Mouse (Mus musculus) adrenal gland, postnatal 14 days (tissue): ENCODE measurements at regions not wholly inside any gene's neighbourhood (a gene's known extent, or its start where the extent isn't known, plus 50 kb on each side); places are given as distances from the start of the nearest gene placed in this dataset.

ENCODE experiments used
- DNase-seq: peaks from one replicate; pipeline ENCODE4 v3.0.0; 2021; ENCODE audit warnings: mixed read lengths

DNA sequence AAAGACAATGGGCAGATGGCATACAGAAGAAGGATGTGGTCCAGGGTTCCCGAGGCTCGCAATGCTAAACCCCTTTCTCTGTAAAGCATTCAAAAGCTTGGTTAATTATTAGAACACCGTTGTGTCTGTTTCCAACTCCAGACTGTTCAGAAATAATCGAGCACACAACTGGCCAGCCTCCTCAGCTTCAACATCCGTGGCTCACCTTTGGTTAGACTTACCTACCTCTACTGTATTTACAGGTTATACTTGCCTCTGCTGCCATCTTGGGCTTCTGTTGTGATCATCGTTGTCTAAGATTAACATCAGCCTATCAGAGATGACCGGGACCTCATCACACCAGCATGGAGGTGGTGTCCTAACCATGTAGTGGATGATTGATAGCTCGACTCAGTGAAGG is 209.3 kb downstream of the Gadd45g start:
- no peak for DNase-seq

DNA sequence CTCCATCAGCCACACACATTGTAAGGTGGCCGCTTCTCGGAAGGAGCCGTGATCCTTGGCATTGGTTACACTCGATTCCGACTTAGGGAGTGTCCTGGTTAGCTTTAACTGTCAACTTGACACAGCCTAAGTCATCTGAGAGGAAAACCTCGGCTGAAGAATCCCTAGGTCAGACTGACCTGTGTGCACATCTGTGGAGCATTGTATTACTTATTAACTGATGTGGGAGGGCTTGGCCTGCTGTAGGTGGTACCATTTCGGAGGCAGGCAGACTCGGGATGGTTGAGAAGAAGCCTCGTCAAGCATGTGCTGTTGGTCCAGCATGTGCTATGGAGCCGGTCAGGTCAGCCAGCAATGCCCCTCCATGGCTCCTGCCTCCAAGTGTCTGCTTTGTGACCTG is 211.0 kb downstream of the Gadd45g start:
- no peak for DNase-seq

DNA sequence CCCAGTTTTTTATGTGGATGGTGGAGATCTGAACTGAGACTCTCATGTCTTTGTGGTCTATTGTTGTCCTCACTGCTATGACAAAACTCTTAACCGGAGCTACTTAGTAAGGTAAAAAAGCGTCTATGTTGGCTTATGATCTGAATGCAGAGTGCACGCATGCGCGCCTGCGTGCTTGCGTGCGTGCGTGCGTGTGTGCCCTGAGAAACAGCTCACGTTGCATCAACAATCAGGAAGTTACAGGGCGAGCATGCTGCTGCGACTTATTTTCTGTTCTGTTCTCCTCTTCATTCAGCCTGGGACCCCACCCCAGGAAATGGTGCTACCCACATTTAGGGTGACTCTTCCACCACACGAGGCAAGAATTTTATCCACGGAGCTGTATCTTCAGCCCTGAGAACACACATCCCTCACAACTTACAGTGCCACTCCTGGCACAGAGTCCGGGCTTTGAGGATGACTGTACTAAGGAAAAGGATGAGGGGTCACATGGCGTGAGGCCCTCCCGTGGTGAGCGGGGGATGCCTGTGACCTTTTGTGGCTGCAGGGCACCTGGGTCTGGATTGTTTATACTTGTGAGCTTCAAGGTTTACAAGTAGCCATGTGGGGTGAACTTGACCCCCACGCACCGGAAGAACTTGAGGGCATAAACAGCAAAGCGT is 213.4 kb downstream of the Gadd45g start:
- no peak for DNase-seq

DNA sequence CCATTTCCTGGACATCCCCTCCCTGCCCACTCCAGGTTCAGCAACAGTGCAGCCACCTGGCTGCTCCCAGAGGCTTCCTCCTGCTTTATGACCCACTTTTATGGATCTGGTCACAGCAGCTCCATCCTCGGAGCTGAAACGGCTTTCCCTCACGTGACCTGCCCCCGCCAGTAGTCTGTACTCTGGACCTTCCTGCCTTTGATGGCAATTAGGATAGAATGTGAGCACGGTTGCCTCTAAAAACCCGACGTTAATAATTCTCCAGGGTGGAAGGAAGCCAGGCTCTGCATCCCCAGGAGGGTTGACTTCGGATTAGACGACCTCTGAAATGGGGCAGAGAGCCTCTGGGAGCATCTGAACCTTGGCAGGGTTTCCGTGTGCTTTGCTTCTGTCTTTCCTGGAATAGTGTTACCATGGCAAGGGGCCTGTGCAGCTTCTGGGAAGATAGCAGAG is 214.0 kb downstream of the Gadd45g start:
- no peak for DNase-seq

DNA sequence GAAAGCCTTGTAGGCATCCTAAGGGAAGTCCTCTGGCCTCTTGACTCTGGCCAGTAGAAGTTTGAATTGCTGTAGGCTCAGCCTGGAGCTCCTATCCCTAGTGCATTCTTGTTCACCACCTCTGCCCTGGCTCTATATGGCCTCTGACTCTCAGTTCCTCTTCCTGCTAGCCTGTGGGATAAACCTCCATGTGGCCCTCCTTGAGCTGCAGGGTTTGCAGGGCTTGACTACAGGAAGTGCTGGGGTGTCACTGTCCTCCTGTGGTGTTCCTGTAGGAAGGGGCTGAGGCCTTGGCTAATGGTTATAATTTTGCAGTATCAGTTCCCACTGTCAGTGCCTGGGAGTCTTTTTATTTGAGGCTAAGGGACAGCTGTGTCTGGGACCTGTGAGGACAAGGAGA is 215.0 kb downstream of the Gadd45g start:
- no peak for DNase-seq

DNA sequence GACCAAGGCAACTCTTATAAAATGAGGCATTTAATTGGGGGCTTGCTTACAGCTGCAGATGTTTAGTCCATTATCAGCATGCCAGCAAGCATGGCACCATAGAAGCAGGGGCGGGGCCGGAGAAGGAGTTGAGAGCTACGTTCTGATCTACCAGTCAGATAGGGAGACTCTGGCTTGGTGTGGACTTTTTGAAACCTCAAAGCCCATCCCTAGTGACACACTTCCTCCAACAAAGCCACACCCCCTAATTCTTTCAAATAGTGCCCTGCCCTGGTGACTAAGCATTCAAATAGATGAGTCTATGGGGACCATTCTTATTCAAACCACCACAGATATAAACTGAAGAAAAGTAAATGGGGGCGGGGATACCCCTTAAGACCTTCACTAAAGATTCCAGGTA is 215.4 kb downstream of the Gadd45g start:
- no peak for DNase-seq

DNA sequence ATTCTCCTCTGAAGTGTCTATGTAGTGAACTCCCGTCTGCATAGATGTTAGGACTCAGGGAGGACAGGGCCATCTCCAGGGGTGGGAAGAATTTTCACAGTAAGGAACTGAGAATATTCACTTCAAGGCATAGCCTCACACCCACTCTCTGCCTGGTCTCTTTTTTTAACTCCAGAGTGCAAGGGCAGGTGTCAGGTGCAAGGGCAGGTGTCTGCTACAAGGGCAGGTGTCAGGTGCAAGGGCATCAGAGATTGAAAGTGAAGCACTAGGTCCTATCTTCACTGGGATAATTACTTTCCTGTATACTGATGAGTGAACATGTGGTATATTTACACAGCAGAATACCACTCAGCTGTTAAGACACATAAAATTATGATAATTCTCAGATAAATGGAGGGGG is 216.1 kb downstream of the Gadd45g start:
- DNase-seq, result no peak

DNA sequence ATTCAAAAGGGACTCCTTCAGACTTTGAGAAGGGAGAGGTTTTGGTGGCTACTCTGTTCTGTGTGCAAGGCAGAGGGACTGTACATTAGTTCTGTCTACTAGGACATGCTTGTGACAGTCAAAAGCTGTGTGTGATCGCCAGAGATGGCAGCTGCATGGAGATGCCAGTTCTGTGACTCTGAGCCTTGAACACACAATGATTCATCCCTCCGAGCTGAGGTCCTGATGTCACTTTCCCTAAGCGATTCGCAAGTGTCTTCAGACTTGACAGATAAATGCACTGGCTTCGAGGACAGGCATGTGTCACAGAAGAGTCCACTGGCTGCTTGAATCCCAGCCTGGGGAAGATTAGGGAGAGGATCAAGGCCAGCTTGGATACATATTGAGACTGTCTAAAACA is 218.8 kb downstream of the Gadd45g start:
- peak; percentile 54 for DNase-seq

DNA sequence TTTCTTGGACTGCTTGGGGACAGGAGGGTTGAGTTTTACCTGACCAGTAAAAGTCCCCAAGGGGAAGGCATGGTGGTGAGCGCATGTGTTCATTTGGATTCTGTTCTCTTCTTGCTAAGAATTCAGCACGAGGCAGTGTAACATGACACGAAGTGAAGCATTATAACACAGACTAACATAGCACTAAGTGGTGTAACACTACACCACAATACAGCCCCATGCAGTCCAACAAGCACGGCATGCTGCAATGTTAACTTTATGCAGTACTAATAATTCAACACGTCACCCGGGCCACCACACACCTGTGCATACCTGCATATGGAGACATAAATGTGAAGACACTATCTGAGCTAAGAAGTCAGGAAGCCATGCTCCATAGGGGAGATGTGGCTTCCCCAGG is 219.2 kb downstream of the Gadd45g start:
- DNase-seq, result no peak

DNA sequence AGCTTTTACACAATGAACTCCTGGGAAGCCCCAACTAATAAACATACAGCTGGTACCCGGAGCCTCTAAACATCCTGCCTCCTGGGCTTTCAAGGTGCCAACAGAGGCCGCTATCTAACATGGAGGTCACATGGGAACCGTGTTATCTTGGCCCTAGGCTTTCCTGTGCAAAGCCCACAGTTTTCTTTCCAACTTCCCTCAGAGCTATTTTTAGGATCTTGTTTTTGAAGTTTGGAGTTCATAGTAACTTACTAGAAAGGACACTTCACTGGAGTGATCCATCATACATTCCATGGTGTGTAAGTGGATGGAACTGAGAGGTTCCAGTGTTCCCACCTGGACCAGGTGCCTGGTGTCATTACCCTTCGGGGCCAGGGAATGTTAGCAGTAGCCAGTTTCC is 220.6 kb downstream of the Gadd45g start:
- DNase-seq, result no peak

DNA sequence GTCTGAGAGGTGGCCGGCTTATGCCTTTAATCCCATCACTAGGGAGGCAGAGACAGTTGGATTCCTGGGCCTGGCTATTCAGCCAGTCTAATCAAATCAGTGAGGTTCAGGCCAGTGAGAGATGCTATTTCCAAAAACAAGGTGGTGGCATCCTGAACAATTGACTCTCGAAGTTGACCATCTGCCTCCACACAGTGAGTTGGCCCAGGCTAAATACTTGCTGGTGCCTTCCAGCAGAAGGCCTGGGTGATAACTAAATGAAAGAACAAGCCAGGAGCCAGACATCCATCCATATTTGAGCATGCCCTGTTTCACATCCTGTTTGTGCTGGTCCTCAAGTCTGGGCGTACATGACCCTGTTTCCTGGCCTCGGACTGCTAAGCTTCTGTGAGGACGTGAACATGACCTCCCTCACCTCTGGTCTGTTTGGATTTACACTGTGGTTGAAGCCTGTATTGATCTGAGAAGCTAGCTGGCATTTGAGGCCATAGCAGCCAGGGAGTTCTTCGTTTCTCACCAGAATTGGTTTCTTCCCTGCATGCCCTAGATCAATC is 222.5 kb downstream of the Gadd45g start:
- no peak for DNase-seq

DNA sequence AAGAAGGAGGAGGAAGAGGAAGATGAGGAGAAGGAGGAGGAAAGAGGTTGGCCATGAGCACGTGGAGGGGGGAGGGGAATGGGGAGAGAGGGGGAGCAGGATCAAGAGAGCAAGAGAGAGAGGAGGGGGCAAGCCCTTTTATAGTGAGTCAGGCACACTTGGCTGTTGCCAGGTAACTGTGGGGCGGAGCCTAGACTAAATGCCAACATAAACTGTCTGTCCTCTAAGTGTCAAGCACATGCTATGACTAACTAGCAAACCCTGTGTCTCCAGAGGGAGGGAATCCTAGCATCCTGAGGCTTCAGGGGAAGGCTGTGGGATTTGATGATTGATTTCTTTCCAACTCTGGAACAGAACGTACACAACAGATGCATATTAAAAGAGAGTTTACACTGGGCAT is 223.2 kb downstream of the Gadd45g start:
- DNase-seq, result peak; percentile 56

DNA sequence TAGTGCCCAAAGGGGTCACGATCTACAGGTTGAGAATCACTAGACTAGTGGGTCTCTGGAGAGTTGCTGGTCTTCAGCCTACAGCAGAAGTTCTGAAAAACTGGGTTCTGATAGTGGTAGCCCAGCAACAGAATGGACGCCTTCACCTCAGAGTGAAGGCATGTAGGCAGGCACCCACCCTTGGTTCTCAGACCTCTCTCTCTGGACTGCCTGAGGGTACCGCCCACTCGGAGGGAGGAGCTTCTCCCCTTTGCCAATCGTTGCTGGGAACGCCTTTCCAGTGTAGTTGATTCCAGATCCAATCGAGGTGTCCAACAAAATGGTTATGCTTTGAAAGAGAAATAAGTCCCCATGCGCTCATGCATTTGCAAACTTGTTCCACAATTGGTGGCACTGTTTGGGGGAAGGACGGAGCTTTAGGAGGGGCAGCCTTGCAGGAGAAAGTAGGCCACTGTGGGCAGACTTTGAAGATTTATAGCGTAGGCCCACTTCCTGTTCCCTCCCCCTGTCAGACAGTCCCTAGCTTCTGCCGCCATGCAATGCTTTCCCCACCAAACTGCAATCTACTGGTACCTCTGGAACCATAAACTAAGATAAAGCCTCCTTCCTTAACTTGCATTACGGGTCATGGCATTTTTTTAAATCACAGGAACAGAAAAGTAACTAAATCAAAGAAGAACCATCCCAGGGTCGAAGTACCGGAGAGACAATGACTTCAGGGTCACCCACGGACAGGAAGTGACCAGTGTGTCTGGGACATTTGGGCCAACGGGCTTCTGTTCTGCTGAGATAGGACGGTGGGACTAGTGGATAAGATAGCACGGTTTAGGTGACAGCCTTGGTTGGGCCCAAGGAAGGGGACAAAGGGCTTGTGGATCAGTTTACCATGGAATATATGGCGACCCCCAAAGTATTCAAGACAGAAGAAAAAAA is 224.5 kb downstream of the Gadd45g start:
- DNase-seq, result no peak

DNA sequence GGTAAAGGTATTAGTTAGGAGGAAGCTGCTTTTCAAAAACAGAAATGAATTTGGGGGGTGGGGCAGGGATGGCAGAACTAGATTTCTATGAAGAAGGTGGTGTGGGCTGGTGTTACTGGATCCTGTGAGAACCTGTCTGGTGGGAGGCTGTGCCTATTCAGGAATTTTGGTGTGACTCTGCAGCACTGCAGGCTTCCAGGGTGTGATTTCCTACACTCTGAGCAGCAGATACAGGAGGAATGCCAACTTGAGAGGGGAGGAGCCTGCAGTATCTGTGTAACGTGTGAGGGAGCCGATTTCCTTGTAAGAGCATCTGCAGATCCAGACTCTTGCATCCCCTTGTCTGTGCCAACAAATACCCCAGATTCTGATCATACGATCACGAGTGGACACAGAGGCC is 231.1 kb downstream of the Gadd45g start:
- DNase-seq, result no peak

DNA sequence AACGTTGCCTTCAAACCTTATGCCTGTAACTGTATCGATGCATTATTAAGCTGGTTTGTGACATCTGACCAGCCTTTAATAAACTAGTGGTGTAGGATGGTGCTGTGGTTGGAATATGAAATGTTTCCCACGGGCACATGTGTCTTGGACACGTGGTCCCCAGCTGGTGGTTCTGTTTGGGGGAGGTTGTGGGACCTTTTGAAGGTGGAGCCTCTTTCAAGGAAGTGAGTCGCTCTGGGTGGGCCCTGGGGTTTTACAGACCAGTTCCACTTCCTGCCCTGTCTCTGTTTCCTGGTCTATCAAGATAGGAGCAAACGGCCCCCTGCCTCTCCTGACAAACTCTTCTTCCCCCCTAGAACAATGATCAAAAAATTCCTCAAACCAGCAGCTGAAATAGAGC is 232.1 kb downstream of the Gadd45g start:
- DNase-seq, result no peak

DNA sequence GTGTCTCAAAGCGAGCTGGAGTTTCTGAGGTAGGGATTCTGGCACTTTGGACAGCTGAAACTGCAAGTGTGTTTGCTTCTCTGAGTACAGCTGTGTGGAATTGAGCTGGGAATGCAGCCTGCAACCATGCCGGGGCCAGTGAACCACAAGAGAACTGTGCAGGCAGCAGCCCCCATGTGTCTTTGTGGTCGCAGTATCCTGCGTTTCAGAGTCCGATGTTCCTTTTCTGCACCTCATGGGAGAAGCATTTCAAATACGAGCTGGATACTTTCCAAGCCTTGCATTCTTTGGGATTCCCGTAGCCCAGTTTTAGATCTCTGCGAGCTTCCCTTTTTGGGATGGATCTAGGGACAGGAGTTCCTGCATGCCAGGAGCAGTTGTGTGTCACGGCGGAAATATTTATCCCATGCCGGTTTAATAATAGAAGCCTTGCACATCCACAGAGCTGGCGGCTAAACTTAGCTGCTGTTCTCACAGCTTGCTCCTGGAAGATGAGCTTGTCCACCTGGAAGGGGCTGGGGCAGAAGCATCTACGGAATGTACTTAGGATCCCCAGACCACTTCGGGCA is 233.3 kb downstream of the Gadd45g start:
- DNase-seq, result no peak

DNA sequence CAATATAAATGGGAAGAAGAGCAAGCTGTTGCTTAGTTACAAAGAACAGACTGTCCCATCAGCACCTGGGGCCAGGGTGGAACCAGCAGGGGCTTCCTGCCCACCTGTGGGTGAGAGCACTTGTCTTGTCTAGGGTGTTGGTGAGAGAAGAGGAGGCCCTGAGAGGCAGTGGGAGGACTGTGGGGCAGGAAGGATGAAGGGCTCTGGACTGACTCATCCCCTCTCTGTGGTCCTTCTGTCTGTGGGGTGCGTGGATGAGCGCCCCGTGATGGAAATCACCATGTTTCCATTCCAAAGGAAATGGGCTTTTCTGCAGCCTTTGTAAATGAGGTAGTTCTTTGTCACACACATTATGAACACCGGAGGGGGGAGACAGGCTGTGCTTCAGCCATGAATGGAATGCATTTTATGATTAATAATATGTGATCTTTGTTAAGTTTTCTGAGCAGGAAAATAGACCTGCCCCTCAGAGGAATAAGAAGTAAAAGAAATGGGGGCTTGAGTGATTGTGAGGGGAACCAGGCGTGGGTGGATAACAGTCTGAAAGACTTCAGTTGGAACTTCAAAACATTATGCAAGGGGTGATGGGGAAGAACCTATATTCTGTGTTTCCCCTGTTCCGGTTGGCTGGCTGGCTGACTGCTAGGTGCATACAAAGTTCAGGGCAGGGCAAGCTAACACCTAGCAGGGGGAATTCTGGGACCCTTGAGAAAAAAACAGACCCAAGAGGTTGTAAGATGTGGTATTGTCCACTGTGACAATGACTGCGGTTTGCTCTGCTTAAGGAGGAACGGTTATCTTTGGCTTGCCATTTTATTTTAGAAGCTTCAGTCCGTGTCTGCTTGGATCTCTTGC is 237.3 kb downstream of the Gadd45g start:
- DNase-seq, result no peak

DNA sequence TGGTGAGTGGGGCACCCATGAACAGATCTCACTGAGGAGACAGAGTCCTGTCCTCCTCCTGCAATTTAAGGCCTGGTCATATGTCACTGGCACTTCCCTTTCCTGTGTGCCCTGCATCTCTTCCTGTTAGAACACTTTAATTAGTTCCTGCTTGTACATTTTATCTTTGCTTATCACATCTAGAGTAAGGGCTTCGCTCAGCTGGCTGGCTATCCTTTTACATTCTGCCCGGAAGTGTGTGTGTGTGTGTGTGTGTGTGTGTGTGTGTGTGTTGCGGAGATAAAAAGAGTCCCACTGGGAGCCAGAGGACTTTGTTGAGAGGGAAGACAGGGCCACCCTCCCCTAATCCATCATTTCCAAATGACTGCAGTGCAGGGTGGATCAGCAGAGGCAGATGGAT is 238.6 kb downstream of the Gadd45g start:
- no peak for DNase-seq

DNA sequence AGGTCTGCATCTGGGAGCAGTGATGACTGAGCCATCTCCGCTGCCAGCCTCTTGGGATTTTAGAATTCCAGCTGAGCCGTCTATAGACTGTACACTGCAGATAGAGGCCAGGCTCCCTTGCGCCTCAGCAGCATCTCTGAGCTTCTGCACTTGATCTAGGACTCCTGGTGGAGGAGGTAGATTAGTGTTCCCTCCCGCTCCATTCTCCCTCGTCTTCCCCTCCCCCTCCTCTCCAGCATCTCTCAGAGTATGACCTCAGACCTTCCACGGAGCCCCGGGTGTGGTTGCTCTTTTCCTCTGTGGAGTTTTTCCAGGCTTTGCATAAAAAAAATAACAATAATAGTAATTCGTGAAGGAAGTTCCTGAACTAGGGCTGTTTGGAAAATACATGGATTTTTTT is 241.8 kb downstream of the Gadd45g start:
- no peak for DNase-seq

DNA sequence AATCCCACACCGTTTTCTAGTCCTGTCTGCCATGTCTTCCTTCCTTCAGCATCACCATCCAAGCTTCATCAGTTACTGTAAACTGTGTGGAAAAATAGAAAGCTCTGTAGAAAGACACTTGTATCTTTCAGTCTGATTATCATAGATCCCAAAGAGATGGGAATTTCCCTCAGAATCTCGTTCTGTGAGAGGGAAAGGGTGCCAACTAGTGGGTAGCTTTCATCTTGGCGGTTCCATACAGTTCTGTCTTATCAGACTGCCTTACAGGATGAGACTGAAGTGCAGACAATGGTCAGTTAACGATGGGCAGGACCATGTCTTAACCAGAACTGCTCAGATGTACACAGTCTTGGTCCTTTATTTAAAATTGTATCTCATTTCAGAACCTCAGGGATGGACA is 243.9 kb downstream of the Gadd45g start:
- DNase-seq, result no peak

DNA sequence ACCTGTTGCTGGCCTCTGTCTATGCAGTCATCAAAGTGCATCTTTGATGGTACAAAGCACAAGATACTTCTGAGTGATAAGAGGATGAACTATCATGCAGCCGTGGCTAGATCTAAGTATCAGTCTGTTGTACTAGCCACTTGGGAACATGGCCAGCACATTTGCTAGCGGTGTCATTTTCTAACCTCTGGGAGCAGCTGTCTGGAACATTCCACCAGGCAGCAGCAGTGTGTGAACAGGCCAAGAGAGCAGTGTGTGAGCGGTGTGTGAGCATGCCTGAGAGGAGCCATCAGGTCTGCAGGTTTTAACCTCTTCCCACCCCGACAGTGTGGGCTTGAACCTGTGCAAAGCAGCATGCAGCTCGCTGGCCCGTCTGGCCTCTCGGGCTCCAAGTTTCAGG is 248.3 kb downstream of the Gadd45g start:
- no peak for DNase-seq

DNA sequence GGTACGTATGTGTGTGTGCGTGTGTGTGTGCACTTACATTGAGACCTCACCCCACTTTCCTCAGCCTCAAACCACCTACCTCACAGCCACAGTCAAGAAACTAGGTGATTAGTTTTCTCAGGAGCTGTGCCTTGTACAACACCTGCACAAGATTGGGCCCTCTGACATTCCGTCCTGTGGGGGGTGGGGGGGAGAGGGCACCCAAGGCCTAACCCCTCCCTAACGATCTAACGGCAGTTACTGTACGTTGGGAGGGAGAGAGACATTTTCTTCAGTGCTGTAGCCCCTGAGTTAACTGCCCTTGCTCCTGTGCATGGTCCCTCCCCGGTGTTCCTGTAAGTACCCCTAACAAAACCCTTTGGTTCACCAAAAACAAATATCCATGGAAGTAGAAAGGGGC is 250.0 kb downstream of the Gadd45g start:
- DNase-seq, result no peak
